Comparison of ENCODE assay signal across 8 mouse cellular contexts in the genomic region with DNA sequence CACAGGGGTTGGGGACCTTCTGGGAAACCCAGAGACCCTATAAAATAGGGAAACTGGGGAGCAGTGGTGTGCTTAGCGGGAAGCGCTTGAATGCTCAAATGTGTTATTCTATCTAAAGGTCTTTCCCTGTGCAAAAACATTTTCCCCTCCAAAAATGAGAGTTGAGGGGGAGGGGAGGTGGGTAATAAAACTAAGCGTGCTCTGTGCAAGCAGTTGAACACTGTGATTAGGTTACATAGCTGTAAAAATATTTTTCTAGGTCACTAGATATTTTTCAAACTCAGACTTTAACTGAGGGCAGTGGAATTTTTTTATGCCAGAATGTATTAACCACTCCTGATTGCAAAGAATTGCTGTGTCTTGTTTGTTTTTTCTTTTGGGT.
DNase-seq lines count a peak whose midpoint lies in the region; ATAC-seq and TF ChIP-seq lines count a peak whose summit lies in the region.

No protein-coding gene starts in this region.

- no peaks in the 10 kb centered on the region for H3K27me3 ChIP-seq in kidney, adult 2 months (replicated peaks; ENCODE audit: control insufficient read depth, insufficient read depth, low read length)
- no peaks in the 10 kb centered on the region for H3K27me3 ChIP-seq in hindbrain, embryonic 12.5 days
- no peaks in the 10 kb centered on the region for H3K27me3 ChIP-seq in midbrain, embryonic 13.5 days

- no peak for DNase-seq in kidney, adult 2 months
- no peak for DNase-seq in kidney, postnatal 10 days
- DNase-seq in adrenal gland, postnatal 25 days, result no peak
- DNase-seq in right cerebral cortex, adult 18-20 months, result no peak
- no peak for DNase-seq in spleen, adult 18-20 months

- 0 out of 2 replicates have a peak overlapping the region, but pooled peaks have one; percentile 10 for H3K4me3 ChIP-seq in kidney, adult 2 months (ENCODE audit: insufficient read depth, low read depth, low read length)
- H3K4me3 ChIP-seq in bone marrow macrophage, adult 2 months (ENCODE audit: insufficient read depth, low read length), result peak overlapping the region; percentile 17; the same call in 1 of the 2 replicates
- H3K4me3 ChIP-seq in hindbrain, embryonic 12.5 days, result no peak overlapping the region
- H3K4me3 ChIP-seq in midbrain, embryonic 13.5 days (replicated peaks), result no peak overlapping the region

- no peaks in the 10 kb centered on the region for H3K9me3 ChIP-seq in hindbrain, embryonic 12.5 days (replicated peaks)
- no peaks in the 10 kb centered on the region for H3K9me3 ChIP-seq in midbrain, embryonic 13.5 days

- peak overlapping the region; percentile 76; the same call in 1 of the 2 replicates for H3K27ac ChIP-seq in kidney, adult 2 months (ENCODE audit: insufficient read depth, low read depth, low read length)
- H3K27ac ChIP-seq in bone marrow macrophage, adult 2 months (ENCODE audit: insufficient read depth, low read depth, low read length), result no peak overlapping the region
- peak overlapping the region; percentile 68; the same call in 1 of the 2 replicates for H3K27ac ChIP-seq in hindbrain, embryonic 12.5 days
- H3K27ac ChIP-seq in midbrain, embryonic 13.5 days, result peak overlapping the region; percentile 73

- no peak overlapping the region for H3K9ac ChIP-seq in hindbrain, embryonic 12.5 days
- no peak overlapping the region for H3K9ac ChIP-seq in midbrain, embryonic 13.5 days (replicated peaks)

- 0 out of 2 replicates have a peak, but pooled peaks cover 5% of the 10 kb centered on the region for H3K4me1 ChIP-seq in kidney, adult 2 months (ENCODE audit: control insufficient read depth, insufficient read depth, low read length)
- peaks cover 10% of the 10 kb centered on the region for H3K4me1 ChIP-seq in bone marrow macrophage, adult 2 months (ENCODE audit: control insufficient read depth, insufficient read depth, low read length)
- H3K4me1 ChIP-seq in hindbrain, embryonic 12.5 days, result no peaks in the 10 kb centered on the region
- peaks cover 3% of the 10 kb centered on the region; the same call in 1 of the 2 replicates for H3K4me1 ChIP-seq in midbrain, embryonic 13.5 days (replicated peaks)

- TF ChIP-seq CTCF in kidney, adult 2 months (conservative IDR thresholded peaks at IDR 0.05; ENCODE audit: insufficient read depth, insufficient read length, low read depth, low read length), result no peak
- TF ChIP-seq CTCF in bone marrow macrophage, adult 2 months (IDR thresholded peaks at IDR 0.05; ENCODE audit: low read depth, low read length), result no peak

- ATAC-seq in hindbrain, embryonic 12.5 days (ENCODE audit: low FRiP score), result peak; percentile 60
- no peak; the same call in 1 of the 2 replicates for ATAC-seq in midbrain, embryonic 13.5 days

- no peaks in the 10 kb centered on the region for H3K36me3 ChIP-seq in kidney, adult 2 months (ENCODE audit: control insufficient read depth, insufficient read depth, low read length)
- H3K36me3 ChIP-seq in hindbrain, embryonic 12.5 days, result no peaks in the 10 kb centered on the region
- no peaks in the 10 kb centered on the region for H3K36me3 ChIP-seq in midbrain, embryonic 13.5 days

- 7% methylated on average over 3 of the region's 3 CpGs for WGBS in kidney, adult 2 months
- 32% methylated on average over 3 of the region's 3 CpGs for WGBS in hindbrain, embryonic 12.5 days
- WGBS in midbrain, embryonic 13.5 days, result 27% methylated on average over 3 of the region's 3 CpGs

- peak overlapping the region; percentile 30; the same call in 1 of the 2 replicates for H3K4me2 ChIP-seq in hindbrain, embryonic 12.5 days (replicated peaks)
- H3K4me2 ChIP-seq in midbrain, embryonic 13.5 days (replicated peaks), result peak overlapping the region; percentile 36; the same call in 1 of the 2 replicates

- no peak for TF ChIP-seq POLR2A in kidney, adult 2 months (IDR thresholded peaks at IDR 0.05; ENCODE audit: low read depth, low read length)
- TF ChIP-seq POLR2A in bone marrow macrophage, adult 2 months (IDR thresholded peaks at IDR 0.05; ENCODE audit: borderline replicate concordance, low read depth, low read length), result no peak

Comparison
In these comparisons a context has a peak if more than half of its experiments do, and no peak if none do; other contexts are left out.
1. H3K4me3 ChIP-seq: peak in kidney, adult 2 months (single experiment) and bone marrow macrophage, adult 2 months (single experiment); none in hindbrain, embryonic 12.5 days (single experiment) and midbrain, embryonic 13.5 days (single experiment).